Mouse (Mus musculus) cortical plate, adult 2 months (tissue): ENCODE measurements around the gene Dscam.

Experiments used
- CTCF ChIP-seq: fragments of 200-500 bp; IDR thresholded peaks from 2 replicates; pipeline ENCODE4 v1.5.1; 2011; ENCODE audit warnings: mild to moderate bottlenecking, control low read depth, low read length; ENCODE audit not compliant: insufficient read depth; ENCODE audit errors: extremely low read depth
- POLR2A ChIP-seq: fragments of 200-500 bp; IDR thresholded peaks from 2 replicates; pipeline ENCODE4 v1.6.1; 2011; ENCODE audit warnings: mild to moderate bottlenecking, low read length, control low read depth; ENCODE audit not compliant: insufficient read depth; ENCODE audit errors: extremely low read depth

DNA sequence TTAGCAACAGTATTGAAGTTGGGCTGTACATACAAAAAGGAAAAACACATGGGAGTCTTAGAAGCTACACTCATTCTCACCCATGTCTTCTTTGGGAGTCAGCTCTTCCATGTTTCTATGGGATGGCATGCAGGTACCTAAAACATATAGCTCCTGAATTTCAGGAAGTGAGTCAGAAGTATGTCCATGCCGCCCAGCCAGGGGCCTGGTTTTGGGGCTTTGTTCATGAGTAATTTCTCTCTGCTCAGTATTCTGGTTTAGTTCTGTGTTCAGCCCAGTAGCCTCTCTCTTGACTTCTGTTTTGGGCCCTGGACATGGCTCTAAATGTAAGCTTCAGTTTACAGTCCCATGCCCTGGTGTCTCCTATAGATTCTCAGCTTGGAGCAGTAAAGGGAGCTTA lies 242.5 kb downstream of the Dscam start:
- TF ChIP-seq CTCF (no peak), POLR2A (no peak)
